Mouse (Mus musculus) forebrain, postnatal 0 days (tissue): Measurements from ENCODE around the gene Eif2a. TPM values are rescaled to one million over a fixed set of nuclear protein-coding genes. Genes with fewer than 3 reads are reported as not detected.

Experiments
- ATAC-seq: fragments of 200-750 bp; cut with Nextera tagmentation; 2 replicates; pipeline ENCODE4 v1.8.0; 2017; ENCODE audit warnings: mild to moderate bottlenecking, moderate library complexity
- DNase-seq: peaks from one replicate; pipeline ENCODE4 v3.0.0-alpha.2; 2015
- H3K27ac ChIP-seq: fragments of 300-500 bp; sonication (generic); 2 replicates; pipeline ENCODE4 v1.5.1; 2014; ENCODE audit warnings: low read depth, mild to moderate bottlenecking, antibody characterized with exemption, low read length, moderate library complexity, mixed read lengths
- H3K27me3 ChIP-seq: fragments of 300-500 bp; sonication (generic); 2 replicates; pipeline ENCODE4 v1.6.1; 2014; ENCODE audit warnings: mild to moderate bottlenecking, low read length, mixed read lengths; ENCODE audit not compliant: insufficient read depth
- H3K36me3 ChIP-seq: fragments of 300-500 bp; sonication (generic); 2 replicates; pipeline ENCODE4 v1.6.1; 2014; ENCODE audit warnings: mild to moderate bottlenecking, moderate library complexity; ENCODE audit not compliant: insufficient read depth
- H3K4me1 ChIP-seq: fragments of 300-500 bp; sonication (generic); 2 replicates; pipeline ENCODE4 v1.6.1; 2014; ENCODE audit warnings: antibody characterized with exemption; ENCODE audit not compliant: insufficient read depth
- H3K4me2 ChIP-seq: fragments of 300-500 bp; sonication (generic); 2 replicates; pipeline ENCODE4 v1.6.1; 2014; ENCODE audit warnings: low read depth, mild to moderate bottlenecking, moderate library complexity
- H3K4me3 ChIP-seq: fragments of 300-500 bp; sonication (generic); 2 replicates; pipeline ENCODE4 v1.5.1; 2014; ENCODE audit warnings: low read depth, low read length, mixed read lengths
- H3K9ac ChIP-seq: fragments of 300-500 bp; sonication (generic); 2 replicates; pipeline ENCODE4 v1.6.1; 2014; ENCODE audit warnings: mild to moderate bottlenecking
- H3K9me3 ChIP-seq: fragments of 300-500 bp; sonication (generic); 2 replicates; pipeline ENCODE4 v1.6.1; 2016; ENCODE audit warnings: low read length
- CTCF ChIP-seq: sonication (generic); IDR thresholded peaks from 2 replicates; pipeline ENCODE4 v1.5.1; 2016; ENCODE audit warnings: antibody characterized with exemption, control low read depth, low read depth
- WGBS: fragments of 180-500 bp; shearing (Covaris S2); extraction: QIAGEN DNeasy Blood & Tissue Kit; methylation state at CpG from one replicate; pipeline ENCODE4 v1.1.7; 2014; 5-methylcytosine and 5-hydroxymethylcytosine counted together
- polyA plus RNA-seq: library from polyadenylated mRNA; unstranded; fragments of >200 nt; fragmentation: Nextera tagmentation; extraction: Ambion mirVana; gene quantifications from 2 replicates; pipeline ENCODE4 v1.2.1, GENCODE M21; 2015
- total RNA-seq: library from RNA; depleted of rRNA; stranded (reverse); fragments of >200 nt; gene quantifications from 2 replicates; pipeline ENCODE4 v1.2.3, GENCODE M21; 2014

Gene Eif2a
- total and polyA plus RNA-seq, 2 experiments from 2014 or later: 41.8 to 79.4 TPM

DNA sequence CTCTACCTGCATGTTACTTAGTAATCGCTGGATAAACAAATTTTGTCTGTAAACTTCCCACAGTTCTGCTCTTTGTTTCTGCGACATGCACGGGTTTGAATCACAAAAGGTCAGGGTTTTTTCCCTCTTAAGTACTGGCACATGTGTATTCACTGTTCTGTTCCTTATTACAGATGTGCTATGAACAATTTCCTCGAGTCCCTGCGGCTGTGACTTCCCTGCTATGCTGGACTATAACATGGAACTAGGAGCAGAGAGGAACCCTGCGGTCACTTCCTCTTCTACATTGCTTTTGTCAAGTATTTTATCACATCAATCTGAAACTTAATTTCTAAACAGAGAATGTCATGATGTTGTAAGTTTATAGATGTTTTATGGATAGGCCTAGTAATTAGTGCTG, 5.3 kb upstream of the Eif2a start:
- Histone ChIP-seq H3K4me2 (no peak overlapping the region), H3K4me1 (no peaks in the 10 kb centered on the region), H3K9ac (no peak overlapping the region), H3K36me3 (peaks cover 7% of the 10 kb centered on the region; the same call in 1 of the 2 replicates), H3K9me3 (no peaks in the 10 kb centered on the region), H3K27me3 (no peaks in the 10 kb centered on the region), H3K27ac (no peak overlapping the region), H3K4me3 (no peak overlapping the region)
- DNase-seq: no peak
- WGBS: 90% methylated on average over 6 of the region's 6 CpGs
- ATAC-seq: no peak
- TF ChIP-seq CTCF: no peak

DNA sequence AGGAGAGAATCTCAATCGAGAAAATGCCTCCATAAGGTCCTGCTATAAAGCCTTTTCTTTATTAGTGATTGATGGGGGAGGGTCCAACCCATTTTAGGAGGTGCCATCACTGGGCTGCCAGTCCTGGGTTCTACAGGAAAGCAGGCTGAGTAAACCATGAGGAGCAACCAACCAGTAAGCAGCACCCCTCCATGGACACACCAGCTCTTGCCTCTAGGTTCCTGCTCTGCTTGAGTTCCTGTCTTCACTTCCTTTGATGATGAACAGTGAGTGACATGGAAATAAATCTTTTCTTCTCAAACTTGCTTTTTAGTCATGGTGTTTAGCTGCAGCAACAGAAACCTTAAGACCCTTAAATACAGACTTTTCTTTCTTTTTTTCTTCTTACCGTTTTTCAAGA, 4.3 kb upstream of the Eif2a start:
- H3K9me3 ChIP-seq: no peaks in the 10 kb centered on the region
- no peak overlapping the region for H3K9ac ChIP-seq
- no peak overlapping the region for H3K27ac ChIP-seq
- no peak for TF ChIP-seq CTCF
- 0 out of 2 replicates have a peak, but pooled peaks cover 3% of the 10 kb centered on the region for H3K4me1 ChIP-seq
- no peaks in the 10 kb centered on the region for H3K27me3 ChIP-seq
- H3K4me3 ChIP-seq: no peak overlapping the region
- 96% methylated on average over 2 of the region's 2 CpGs for WGBS
- no peak for ATAC-seq
- H3K4me2 ChIP-seq: no peak overlapping the region
- H3K36me3 ChIP-seq: peaks cover 7% of the 10 kb centered on the region; the same call in 1 of the 2 replicates
- DNase-seq: no peak

DNA sequence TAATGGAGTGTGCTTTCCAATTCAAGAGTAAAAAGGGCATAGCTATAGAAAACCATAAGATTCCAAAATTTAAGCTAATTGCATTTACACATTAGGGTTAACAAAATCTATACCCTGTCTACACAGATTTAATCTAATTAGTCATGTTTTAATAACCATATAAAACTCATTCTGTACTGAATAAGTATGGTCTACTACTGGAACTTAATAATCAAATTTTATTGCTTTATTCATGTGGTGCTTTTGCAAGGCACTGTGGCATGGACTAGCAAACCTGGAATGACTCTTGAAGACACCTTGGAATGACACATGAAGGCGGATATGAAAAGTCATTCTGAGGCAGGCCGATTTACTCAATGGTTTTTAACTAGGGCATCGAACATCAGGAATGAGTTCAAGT, 2.2 kb upstream of the Eif2a start:
- Histone ChIP-seq H3K27me3 (no peaks in the 10 kb centered on the region), H3K27ac (no peak overlapping the region), H3K9me3 (no peaks in the 10 kb centered on the region), H3K4me2 (no peak overlapping the region), H3K4me1 (peaks cover 9% of the 10 kb centered on the region; the same call in 1 of the 2 replicates), H3K9ac (no peak overlapping the region), H3K36me3 (peaks cover 7% of the 10 kb centered on the region; the same call in 1 of the 2 replicates), H3K4me3 (no peak overlapping the region)
- no peak for DNase-seq
- WGBS: 98% methylated on average over 3 of the region's 3 CpGs
- ATAC-seq: no peak
- TF ChIP-seq CTCF: no peak

- no peaks in the 10 kb centered on the region for H3K27me3 ChIP-seq
- ATAC-seq: no peak
- WGBS: 48% methylated on average over 4 of the region's 4 CpGs
- H3K9ac ChIP-seq: peak overlapping the region; percentile 94; the same call in 1 of the 2 replicates
- no peak for TF ChIP-seq CTCF
- DNase-seq: no peak
- H3K9me3 ChIP-seq: no peaks in the 10 kb centered on the region
- no peak overlapping the region for H3K27ac ChIP-seq
- H3K4me2 ChIP-seq: peak overlapping the region; percentile 80
- H3K36me3 ChIP-seq: peaks cover 7% of the 10 kb centered on the region; the same call in 1 of the 2 replicates
- peaks cover 9% of the 10 kb centered on the region; the same call in 1 of the 2 replicates for H3K4me1 ChIP-seq
- H3K4me3 ChIP-seq: peak overlapping the region; percentile 92
These were observed 1.4 kb upstream of the Eif2a start for GRCm38 (mm10) chr3:58524246-58524645.

GRCm38 (mm10) chr3:58525166-58525565, 455 bp upstream of the Eif2a start:
- Histone ChIP-seq H3K4me3 (peak overlapping the region; percentile 92), H3K9ac (peak overlapping the region; percentile 94), H3K27ac (peak overlapping the region; percentile 93), H3K36me3 (peaks cover 7% of the 10 kb centered on the region; the same call in 1 of the 2 replicates), H3K4me2 (peak overlapping the region; percentile 80), H3K4me1 (peaks cover 9% of the 10 kb centered on the region; the same call in 1 of the 2 replicates), H3K9me3 (no peaks in the 10 kb centered on the region), H3K27me3 (no peaks in the 10 kb centered on the region)
- DNase-seq (no peak), ATAC-seq (no peak)
- TF ChIP-seq CTCF: no peak
- WGBS: 2% methylated on average over 40 of the region's 40 CpGs

GRCm38 (mm10) chr3:58526408-58526737, 752 bp downstream of the Eif2a start:
- peaks cover 11% of the 10 kb centered on the region; the same call in 1 of the 2 replicates for H3K36me3 ChIP-seq
- no peaks in the 10 kb centered on the region for H3K9me3 ChIP-seq
- DNase-seq (no peak), ATAC-seq (no peak)
- H3K9ac ChIP-seq: peak overlapping the region; percentile 94
- no peaks in the 10 kb centered on the region for H3K27me3 ChIP-seq
- peak overlapping the region; percentile 80 for H3K4me2 ChIP-seq
- peak overlapping the region; percentile 92 for H3K4me3 ChIP-seq
- peak; percentile 41 for TF ChIP-seq CTCF
- 5% methylated on average over 4 of the region's 4 CpGs for WGBS
- H3K27ac ChIP-seq: peak overlapping the region; percentile 64
- H3K4me1 ChIP-seq: peaks cover 9% of the 10 kb centered on the region; the same call in 1 of the 2 replicates

DNA sequence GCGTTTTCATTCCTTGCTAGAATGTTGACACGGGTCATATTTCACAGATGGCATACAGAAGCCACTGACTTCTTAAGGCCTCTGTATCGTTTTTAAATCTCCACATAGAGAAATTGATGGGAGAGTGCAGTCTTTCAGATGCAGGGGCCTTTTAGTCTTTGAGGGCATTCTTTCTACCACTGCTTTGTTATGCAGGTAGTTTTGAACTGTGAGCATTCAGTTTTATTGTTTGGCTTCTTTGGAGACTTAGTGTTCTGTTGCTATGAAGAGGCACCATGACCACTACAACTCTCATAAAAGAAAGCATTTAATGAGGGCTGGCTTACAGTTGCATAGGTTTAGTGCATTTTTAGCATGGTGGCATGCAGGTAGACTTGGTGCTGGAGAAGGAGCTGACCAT, 11.0 kb downstream of the Eif2a start:
- 96% methylated on average over 3 of the region's 3 CpGs for WGBS
- no peak for DNase-seq
- Histone ChIP-seq H3K4me1 (no peaks in the 10 kb centered on the region), H3K4me2 (no peak overlapping the region), H3K36me3 (peaks cover 33% of the 10 kb centered on the region), H3K9me3 (no peaks in the 10 kb centered on the region), H3K9ac (no peak overlapping the region), H3K27me3 (no peaks in the 10 kb centered on the region), H3K27ac (no peak overlapping the region), H3K4me3 (no peak overlapping the region)
- TF ChIP-seq CTCF: no peak
- no peak for ATAC-seq
